Mouse (Mus musculus) neural tube, embryonic 15.5 days (tissue): ENCODE results near the gene Dnm3. TPM values are rescaled to one million over a fixed set of nuclear protein-coding genes. Genes with fewer than 3 reads are reported as not detected.

Experiments
- ATAC-seq: fragments of 200-750 bp; cut with Nextera tagmentation; 2 replicates; pipeline ENCODE4 v1.8.0; 2017; ENCODE audit warnings: mild to moderate bottlenecking, moderate TSS enrichment, moderate library complexity; ENCODE audit not compliant: low FRiP score
- H3K27ac ChIP-seq: fragments of 300-500 bp; sonication (generic); replicated peaks from 2 replicates; pipeline ENCODE4 v1.5.1; 2015; ENCODE audit warnings: mild to moderate bottlenecking, inconsistent platforms
- H3K27me3 ChIP-seq: fragments of 300-500 bp; sonication (generic); replicated peaks from 2 replicates; pipeline ENCODE4 v1.6.1; 2015; ENCODE audit warnings: inconsistent platforms
- H3K36me3 ChIP-seq: fragments of 300-500 bp; sonication (generic); 2 replicates; pipeline ENCODE4 v1.6.1; 2015; ENCODE audit warnings: inconsistent platforms
- H3K4me1 ChIP-seq: fragments of 300-500 bp; sonication (generic); 2 replicates; pipeline ENCODE4 v1.6.1; 2015; ENCODE audit warnings: inconsistent platforms
- H3K4me2 ChIP-seq: fragments of 300-500 bp; sonication (generic); 2 replicates; pipeline ENCODE4 v1.6.1; 2015; ENCODE audit warnings: inconsistent platforms, mild to moderate bottlenecking, moderate library complexity
- H3K4me3 ChIP-seq: fragments of 300-500 bp; sonication (generic); replicated peaks from 2 replicates; pipeline ENCODE4 v1.5.1; 2015; ENCODE audit warnings: mild to moderate bottlenecking, inconsistent platforms
- H3K9ac ChIP-seq: fragments of 300-500 bp; sonication (generic); replicated peaks from 2 replicates; pipeline ENCODE4 v1.6.1; 2015; ENCODE audit warnings: mild to moderate bottlenecking, inconsistent platforms
- H3K9me3 ChIP-seq: fragments of 300-500 bp; sonication (generic); replicated peaks from 2 replicates; pipeline ENCODE4 v1.6.1; 2016; ENCODE audit warnings: inconsistent platforms
- WGBS: fragments of 180-500 bp; shearing (Covaris S2); methylation state at CpG from one replicate; pipeline ENCODE4 v1.1.7; 2015; ENCODE audit warnings: mixed read lengths; 5-methylcytosine and 5-hydroxymethylcytosine counted together
- polyA plus RNA-seq: library from polyadenylated mRNA; unstranded; fragments of >200 nt; fragmentation: Nextera tagmentation; extraction: Ambion mirVana; gene quantifications from 2 replicates; pipeline ENCODE4 v1.2.1, GENCODE M21; 2015

Gene Dnm3
- polyA plus RNA-seq, 1 experiment from 2014 or later: 60.8 TPM

GRCm38 (mm10) chr1:162463676-162464075 lies 14.2 kb downstream of the Dnm3 start:
- Histone ChIP-seq H3K4me2 (no peak overlapping the region), H3K9ac (no peak overlapping the region), H3K4me3 (no peak overlapping the region), H3K4me1 (no peaks in the 10 kb centered on the region), H3K27ac (no peak overlapping the region), H3K9me3 (no peaks in the 10 kb centered on the region), H3K36me3 (no peaks in the 10 kb centered on the region), H3K27me3 (no peaks in the 10 kb centered on the region)
- no peak for ATAC-seq
- WGBS: 48% methylated on average over 8 of the region's 8 CpGs

- no peak overlapping the region for H3K27ac ChIP-seq
- no peaks in the 10 kb centered on the region for H3K4me1 ChIP-seq
- 89% methylated on average over 2 of the region's 2 CpGs for WGBS
- no peaks in the 10 kb centered on the region for H3K9me3 ChIP-seq
- H3K4me3 ChIP-seq: no peak overlapping the region
- no peaks in the 10 kb centered on the region for H3K36me3 ChIP-seq
- H3K4me2 ChIP-seq: no peak overlapping the region
- H3K27me3 ChIP-seq: no peaks in the 10 kb centered on the region
- ATAC-seq: no peak
- no peak overlapping the region for H3K9ac ChIP-seq
Observed at GRCm38 (mm10) chr1:162458711-162459110, 19.1 kb downstream of the Dnm3 start.

- H3K27ac ChIP-seq: no peak overlapping the region
- ATAC-seq: no peak
- no peaks in the 10 kb centered on the region for H3K36me3 ChIP-seq
- H3K4me3 ChIP-seq: no peak overlapping the region
- no peaks in the 10 kb centered on the region for H3K27me3 ChIP-seq
- H3K9ac ChIP-seq: no peak overlapping the region
- H3K9me3 ChIP-seq: no peaks in the 10 kb centered on the region
- no peak overlapping the region for H3K4me2 ChIP-seq
- 96% methylated on average over 6 of the region's 6 CpGs for WGBS
- no peaks in the 10 kb centered on the region for H3K4me1 ChIP-seq
Observed at GRCm38 (mm10) chr1:162456861-162457260, 21.0 kb downstream of the Dnm3 start.

GRCm38 (mm10) chr1:162456406-162456805 lies 21.4 kb downstream of the Dnm3 start:
- H3K9me3 ChIP-seq: no peaks in the 10 kb centered on the region
- no peaks in the 10 kb centered on the region for H3K27me3 ChIP-seq
- no peak overlapping the region for H3K4me3 ChIP-seq
- 86% methylated on average over 4 of the region's 4 CpGs for WGBS
- no peaks in the 10 kb centered on the region for H3K36me3 ChIP-seq
- no peak overlapping the region for H3K9ac ChIP-seq
- no peaks in the 10 kb centered on the region for H3K4me1 ChIP-seq
- H3K4me2 ChIP-seq: no peak overlapping the region
- no peak overlapping the region for H3K27ac ChIP-seq
- ATAC-seq: no peak

GRCm38 (mm10) chr1:162453578-162453977 lies 24.3 kb downstream of the Dnm3 start:
- Histone ChIP-seq H3K27me3 (no peaks in the 10 kb centered on the region), H3K9ac (no peak overlapping the region), H3K4me3 (no peak overlapping the region), H3K27ac (no peak overlapping the region), H3K9me3 (no peaks in the 10 kb centered on the region), H3K4me1 (no peaks in the 10 kb centered on the region), H3K4me2 (no peak overlapping the region), H3K36me3 (no peaks in the 10 kb centered on the region)
- WGBS: 39% methylated on average over 8 of the region's 8 CpGs
- no peak for ATAC-seq

- no peaks in the 10 kb centered on the region for H3K9me3 ChIP-seq
- H3K4me2 ChIP-seq: no peak overlapping the region
- H3K27ac ChIP-seq: no peak overlapping the region
- WGBS: 73% methylated on average over 6 of the region's 6 CpGs
- no peak for ATAC-seq
- H3K9ac ChIP-seq: no peak overlapping the region
- H3K36me3 ChIP-seq: no peaks in the 10 kb centered on the region
- no peak overlapping the region for H3K4me3 ChIP-seq
- H3K4me1 ChIP-seq: no peaks in the 10 kb centered on the region
- H3K27me3 ChIP-seq: no peaks in the 10 kb centered on the region
Observed at GRCm38 (mm10) chr1:162453030-162453429, 24.8 kb downstream of the Dnm3 start.

- Histone ChIP-seq H3K27me3 (no peaks in the 10 kb centered on the region), H3K9me3 (no peaks in the 10 kb centered on the region), H3K9ac (no peak overlapping the region), H3K4me2 (no peak overlapping the region), H3K36me3 (no peaks in the 10 kb centered on the region), H3K27ac (no peak overlapping the region), H3K4me3 (no peak overlapping the region), H3K4me1 (no peaks in the 10 kb centered on the region)
- 66% methylated on average over 3 of the region's 3 CpGs for WGBS
- no peak for ATAC-seq
Observed at GRCm38 (mm10) chr1:162449161-162449909, 28.5 kb downstream of the Dnm3 start.

- WGBS: 84% methylated on average over 8 of the region's 8 CpGs
- H3K4me1 ChIP-seq: no peaks in the 10 kb centered on the region
- no peak overlapping the region for H3K4me2 ChIP-seq
- ATAC-seq: no peak
- no peaks in the 10 kb centered on the region for H3K36me3 ChIP-seq
- no peak overlapping the region for H3K4me3 ChIP-seq
- no peaks in the 10 kb centered on the region for H3K27me3 ChIP-seq
- H3K27ac ChIP-seq: no peak overlapping the region
- H3K9ac ChIP-seq: no peak overlapping the region
- no peaks in the 10 kb centered on the region for H3K9me3 ChIP-seq
Observed at GRCm38 (mm10) chr1:162444805-162445204, 33.0 kb downstream of the Dnm3 start.

GRCm38 (mm10) chr1:162439576-162439975 lies 38.3 kb downstream of the Dnm3 start:
- no peaks in the 10 kb centered on the region for H3K36me3 ChIP-seq
- H3K9me3 ChIP-seq: no peaks in the 10 kb centered on the region
- no peak overlapping the region for H3K4me2 ChIP-seq
- no peak overlapping the region for H3K27ac ChIP-seq
- H3K4me1 ChIP-seq: 0 out of 2 replicates have a peak, but pooled peaks cover 7% of the 10 kb centered on the region
- no peak overlapping the region for H3K4me3 ChIP-seq
- no peaks in the 10 kb centered on the region for H3K27me3 ChIP-seq
- no peak overlapping the region for H3K9ac ChIP-seq
- ATAC-seq: no peak

- ATAC-seq: no peak
- Histone ChIP-seq H3K27me3 (no peaks in the 10 kb centered on the region), H3K9ac (no peak overlapping the region), H3K36me3 (no peaks in the 10 kb centered on the region), H3K4me2 (no peak overlapping the region), H3K27ac (no peak overlapping the region), H3K4me1 (peaks cover 9% of the 10 kb centered on the region; the same call in 1 of the 2 replicates), H3K4me3 (no peak overlapping the region), H3K9me3 (no peaks in the 10 kb centered on the region)
- WGBS: 62% methylated on average over 3 of the region's 3 CpGs
Observed at GRCm38 (mm10) chr1:162436672-162437071, 41.2 kb downstream of the Dnm3 start.

GRCm38 (mm10) chr1:162428904-162429303 lies 48.9 kb downstream of the Dnm3 start:
- Histone ChIP-seq H3K27me3 (no peaks in the 10 kb centered on the region), H3K9me3 (no peaks in the 10 kb centered on the region), H3K9ac (no peak overlapping the region), H3K4me3 (no peak overlapping the region), H3K4me1 (peaks cover 2% of the 10 kb centered on the region; the same call in 1 of the 2 replicates), H3K36me3 (no peaks in the 10 kb centered on the region), H3K4me2 (no peak overlapping the region), H3K27ac (no peak overlapping the region)
- WGBS: 80% methylated on average over 2 of the region's 2 CpGs
- ATAC-seq: no peak

- WGBS: 53% methylated on average over 15 of the region's 15 CpGs
- Histone ChIP-seq H3K27me3 (no peaks in the 10 kb centered on the region), H3K9me3 (no peaks in the 10 kb centered on the region), H3K4me2 (no peak overlapping the region), H3K4me1 (0 out of 2 replicates have a peak, but pooled peaks cover 3% of the 10 kb centered on the region), H3K27ac (no peak overlapping the region), H3K4me3 (no peak overlapping the region), H3K36me3 (no peaks in the 10 kb centered on the region), H3K9ac (no peak overlapping the region)
- ATAC-seq: peak; percentile 37
Observed at GRCm38 (mm10) chr1:162425930-162426478, 51.8 kb downstream of the Dnm3 start.
